Mouse (Mus musculus): ENCODE results near the gene Dnali1. TPM values are rescaled to one million over a fixed set of nuclear protein-coding genes. Genes with fewer than 3 reads are reported as not detected.
A peak's percentile ranks its signal among the peaks of the same experiment; 100 is the strongest.

Dnali1 gene
- total and polyA plus RNA-seq, 3 experiments = 1.4 TPM; not detected in 2

DNA sequence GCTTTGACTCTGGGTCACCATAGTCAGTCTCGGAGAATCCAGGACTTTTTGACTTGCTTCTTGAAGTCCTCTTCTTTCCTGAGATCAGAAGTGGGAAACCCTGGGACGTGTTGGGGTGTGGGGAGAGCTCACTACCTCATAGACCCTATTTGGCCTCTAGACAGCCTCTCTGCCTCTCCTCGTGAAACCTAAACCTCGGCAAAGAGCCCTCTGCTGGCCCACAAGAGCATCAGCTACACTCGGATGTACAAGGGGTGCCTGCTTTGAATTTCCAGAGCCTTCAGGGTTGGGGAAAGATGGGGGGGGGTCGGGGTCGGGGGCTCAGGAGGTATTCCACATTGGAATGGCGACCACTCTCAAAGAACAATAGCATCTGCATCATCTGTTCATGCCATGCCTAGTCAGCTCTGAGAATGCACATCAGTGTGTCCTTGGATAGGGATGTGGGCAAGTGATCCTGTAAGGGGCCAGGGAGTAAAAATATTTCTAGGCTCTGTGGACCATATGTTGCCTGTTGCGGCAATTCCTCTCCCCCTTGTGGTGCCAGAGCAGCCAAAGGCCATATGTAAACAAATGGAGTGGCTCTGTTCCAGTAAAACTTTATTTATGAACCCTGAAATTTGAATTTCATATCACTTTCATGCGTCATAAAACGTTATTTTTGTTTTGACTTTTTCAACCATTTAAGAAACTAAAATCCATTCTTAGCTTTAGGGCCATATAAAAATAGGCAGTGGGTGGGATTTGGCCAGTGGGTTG is 44.5 kb downstream of the Dnali1 start:
- DNase-seq = no peak
- intact Hi-C loops (cut with DNase I) = no loop called here
- H3K9ac ChIP-seq (ENCODE audit: low read depth, low read length) = no peak overlapping the region
- H3K79me2 ChIP-seq (replicated peaks; ENCODE audit: control insufficient read depth, insufficient read depth, low read length) = no peaks in the 10 kb centered on the region
- H3K27ac ChIP-seq = no peak overlapping the region
- H3K4me1 ChIP-seq (ENCODE audit: control insufficient read depth, insufficient read depth, low read length) = no peaks in the 10 kb centered on the region
- TF ChIP-seq POLR2A (IDR thresholded peaks at IDR 0.05; ENCODE audit: insufficient read depth, low read depth, low read length) (no peak), CTCF (IDR thresholded peaks at IDR 0.05) (0 out of 2 replicates have a peak, but pooled peaks have one; percentile 7)
- H3K36me3 ChIP-seq (ENCODE audit: control insufficient read depth, insufficient read depth, low read length) = no peaks in the 10 kb centered on the region
- no peak overlapping the region for H3K4me3 ChIP-seq
- no peaks in the 10 kb centered on the region for H3K27me3 ChIP-seq (ENCODE audit: control insufficient read depth, insufficient read depth, low read length)
- 33% methylated on average over 11 of the region's 11 CpGs for WGBS

DNA sequence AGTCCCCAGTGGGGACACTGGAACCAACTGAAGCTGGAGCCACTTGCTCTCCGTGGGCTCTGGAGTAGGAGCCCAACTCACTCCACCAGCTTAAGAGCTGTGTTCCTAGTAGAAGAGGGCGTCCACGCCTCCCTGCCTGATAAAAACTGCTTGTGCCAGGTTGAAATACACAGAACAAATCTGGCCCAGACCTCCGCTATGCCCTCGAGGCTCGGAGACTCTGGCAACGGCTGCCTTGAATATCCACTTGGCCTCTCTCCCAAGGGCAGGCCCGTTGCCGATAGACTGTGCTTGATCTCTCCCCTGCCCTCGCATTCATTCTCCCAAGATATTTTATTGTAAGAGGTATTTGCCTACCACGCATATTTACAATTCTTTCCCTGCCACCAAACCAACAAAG is 48.1 kb downstream of the Dnali1 start:
- H3K4me1 ChIP-seq (ENCODE audit: control insufficient read depth, insufficient read depth, low read length) = no peaks in the 10 kb centered on the region
- H3K27ac ChIP-seq = no peak overlapping the region
- WGBS = 56% methylated on average over 11 of the region's 11 CpGs
- TF ChIP-seq POLR2A (IDR thresholded peaks at IDR 0.05; ENCODE audit: insufficient read depth, low read depth, low read length) (no peak), EP300 (IDR thresholded peaks at IDR 0.05; ENCODE audit: insufficient read depth, low read depth, low read length) (no peak), CTCF (IDR thresholded peaks at IDR 0.05) (no peak)
- no peaks in the 10 kb centered on the region for H3K36me3 ChIP-seq (ENCODE audit: control insufficient read depth, insufficient read depth, low read length)
- no peak overlapping the region for H3K9ac ChIP-seq (ENCODE audit: low read depth, low read length)
- DNase-seq = peak in 1 of 2 experiments; percentile 59
- no peaks in the 10 kb centered on the region for H3K27me3 ChIP-seq (ENCODE audit: control insufficient read depth, insufficient read depth, low read length)
- H3K79me2 ChIP-seq (replicated peaks; ENCODE audit: control insufficient read depth, insufficient read depth, low read length) = no peaks in the 10 kb centered on the region
- intact Hi-C loops (cut with DNase I) = no loop called here
- H3K4me3 ChIP-seq = no peak overlapping the region

DNA sequence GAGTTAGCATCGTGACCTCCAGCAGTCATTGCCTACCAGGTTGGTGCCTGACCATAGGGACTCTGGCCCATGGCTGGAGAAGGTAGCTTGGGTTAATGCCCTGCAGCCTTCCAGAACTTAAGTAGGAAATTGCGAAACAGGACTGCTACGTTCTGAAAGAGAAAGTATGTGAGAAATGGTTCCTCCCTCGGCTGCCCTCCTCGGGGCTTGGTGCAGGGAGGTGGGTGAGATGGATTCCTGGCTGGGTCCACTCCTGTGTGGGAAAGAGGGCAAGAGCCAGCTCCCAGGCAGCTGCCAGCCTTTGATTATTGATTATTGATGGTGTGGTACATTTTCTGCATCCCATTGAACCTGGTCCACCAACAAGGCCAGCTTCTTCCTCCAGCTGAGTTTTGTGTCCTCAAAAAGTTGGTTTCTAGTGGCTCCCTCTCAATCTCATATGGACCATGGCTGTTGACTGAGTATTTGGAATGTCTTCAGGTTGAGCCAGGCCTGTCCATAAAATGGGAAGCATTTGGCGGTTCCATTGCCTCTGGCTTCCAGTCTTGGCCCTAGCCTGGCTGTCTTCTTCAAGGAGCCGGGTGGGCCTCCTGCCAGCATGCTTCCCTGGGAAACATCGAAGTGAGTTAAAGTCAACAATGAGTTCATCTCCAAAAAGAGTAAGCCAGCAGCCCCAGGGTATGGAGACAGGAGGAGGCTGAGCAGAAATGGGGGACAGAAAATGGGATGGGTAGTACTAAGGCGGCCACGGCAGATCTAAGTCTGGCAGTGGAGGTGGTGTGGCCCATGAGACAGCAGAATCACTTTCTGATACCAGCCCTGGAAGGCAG is 49.5 kb downstream of the Dnali1 start, which contains the start of gene Gnl2:
Gene Gnl2 (plus strand): TSS at position 780 of the 830 bp plus-strand sequence.
- Histone ChIP-seq H3K4me3 (no peak within 1 kb of the TSS), H3K36me3 (ENCODE audit: control insufficient read depth, insufficient read depth, low read length) (no peaks in the 10 kb centered on the region), H3K79me2 (replicated peaks; ENCODE audit: control insufficient read depth, insufficient read depth, low read length) (no peaks in the 10 kb centered on the region), H3K27ac (no peak within 1 kb of the TSS), H3K27me3 (ENCODE audit: control insufficient read depth, insufficient read depth, low read length) (no peaks in the 10 kb centered on the region), H3K9ac (ENCODE audit: low read depth, low read length) (no peak within 1 kb of the TSS), H3K4me1 (ENCODE audit: control insufficient read depth, insufficient read depth, low read length) (no peaks in the 10 kb centered on the region)
- DNase-seq = peak; percentile 42 to 51
- intact Hi-C loops (cut with DNase I) = no loop called here
- TF ChIP-seq POLR2A (IDR thresholded peaks at IDR 0.05; ENCODE audit: insufficient read depth, low read depth, low read length) = no peak
- TF ChIP-seq EP300 (IDR thresholded peaks at IDR 0.05; ENCODE audit: insufficient read depth, low read depth, low read length) = no peak
- TF ChIP-seq CTCF (IDR thresholded peaks at IDR 0.05) = no peak
- 63% methylated on average over 10 of the region's 10 CpGs for WGBS

DNA sequence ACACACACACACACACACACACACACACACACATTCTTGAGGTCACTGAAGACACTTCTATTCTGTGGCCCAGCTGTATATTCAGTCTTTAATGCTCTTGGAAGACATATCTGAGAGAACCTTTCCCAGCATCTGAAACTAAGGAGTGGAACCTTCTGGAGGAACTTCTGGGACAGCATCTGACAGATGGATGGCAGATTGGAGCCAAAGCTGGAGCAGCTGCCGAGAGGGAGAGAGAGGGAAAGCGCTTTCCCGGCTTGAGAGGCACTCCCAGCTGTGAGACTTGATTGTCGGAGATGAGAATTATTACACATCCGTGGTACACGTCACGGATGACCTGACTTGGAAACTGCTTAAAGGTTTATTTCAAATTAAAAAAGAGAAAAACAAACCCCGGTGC is 56.8 kb downstream of the Dnali1 start:
- intact Hi-C loops (cut with DNase I) = no loop called here
- no peaks in the 10 kb centered on the region; the same call in 1 of the 2 replicates for H3K27me3 ChIP-seq (ENCODE audit: control insufficient read depth, insufficient read depth, low read length)
- 62% methylated on average over 8 of the region's 8 CpGs for WGBS
- H3K79me2 ChIP-seq (replicated peaks; ENCODE audit: control insufficient read depth, insufficient read depth, low read length) = no peaks in the 10 kb centered on the region
- no peak overlapping the region for H3K9ac ChIP-seq (ENCODE audit: low read depth, low read length)
- no peaks in the 10 kb centered on the region for H3K36me3 ChIP-seq (ENCODE audit: control insufficient read depth, insufficient read depth, low read length)
- TF ChIP-seq EP300 (IDR thresholded peaks at IDR 0.05; ENCODE audit: insufficient read depth, low read depth, low read length) (no peak), CTCF (IDR thresholded peaks at IDR 0.05) (no peak), POLR2A (IDR thresholded peaks at IDR 0.05; ENCODE audit: insufficient read depth, low read depth, low read length) (no peak)
- no peak for DNase-seq
- H3K4me1 ChIP-seq (ENCODE audit: control insufficient read depth, insufficient read depth, low read length) = no peaks in the 10 kb centered on the region
- H3K27ac ChIP-seq = no peak overlapping the region
- H3K4me3 ChIP-seq = no peak overlapping the region

DNA sequence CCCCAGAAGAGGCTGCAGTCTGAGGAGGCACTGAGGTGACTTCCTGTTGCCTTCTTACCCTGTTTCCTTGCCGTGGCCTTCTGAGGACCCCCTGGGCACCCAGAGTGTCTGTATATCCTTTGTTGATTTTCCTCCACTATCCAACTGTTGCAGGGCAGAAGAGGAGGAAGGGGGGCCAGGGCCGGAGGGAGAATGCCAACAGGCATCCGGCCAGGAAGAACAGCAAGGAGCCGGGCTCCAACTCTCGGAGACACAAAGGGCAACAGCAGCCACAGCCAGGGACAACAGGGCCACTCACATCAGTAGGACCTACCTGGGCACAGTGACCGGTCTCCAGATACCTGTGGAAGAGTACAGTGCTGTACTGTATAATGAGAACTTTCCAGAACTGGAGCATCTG is 57.3 kb downstream of the Dnali1 start:
- 33% methylated on average over 6 of the region's 6 CpGs for WGBS
- no peaks in the 10 kb centered on the region; the same call in 1 of the 2 replicates for H3K27me3 ChIP-seq (ENCODE audit: control insufficient read depth, insufficient read depth, low read length)
- DNase-seq = no peak
- no peaks in the 10 kb centered on the region for H3K79me2 ChIP-seq (replicated peaks; ENCODE audit: control insufficient read depth, insufficient read depth, low read length)
- H3K36me3 ChIP-seq (ENCODE audit: control insufficient read depth, insufficient read depth, low read length) = no peaks in the 10 kb centered on the region
- H3K4me1 ChIP-seq (ENCODE audit: control insufficient read depth, insufficient read depth, low read length) = no peaks in the 10 kb centered on the region
- intact Hi-C loops (cut with DNase I) = no loop called here
- H3K4me3 ChIP-seq = no peak overlapping the region
- TF ChIP-seq POLR2A (IDR thresholded peaks at IDR 0.05; ENCODE audit: insufficient read depth, low read depth, low read length) (no peak), CTCF (IDR thresholded peaks at IDR 0.05) (no peak), EP300 (IDR thresholded peaks at IDR 0.05; ENCODE audit: insufficient read depth, low read depth, low read length) (no peak)
- no peak overlapping the region for H3K9ac ChIP-seq (ENCODE audit: low read depth, low read length)
- H3K27ac ChIP-seq = no peak overlapping the region

DNA sequence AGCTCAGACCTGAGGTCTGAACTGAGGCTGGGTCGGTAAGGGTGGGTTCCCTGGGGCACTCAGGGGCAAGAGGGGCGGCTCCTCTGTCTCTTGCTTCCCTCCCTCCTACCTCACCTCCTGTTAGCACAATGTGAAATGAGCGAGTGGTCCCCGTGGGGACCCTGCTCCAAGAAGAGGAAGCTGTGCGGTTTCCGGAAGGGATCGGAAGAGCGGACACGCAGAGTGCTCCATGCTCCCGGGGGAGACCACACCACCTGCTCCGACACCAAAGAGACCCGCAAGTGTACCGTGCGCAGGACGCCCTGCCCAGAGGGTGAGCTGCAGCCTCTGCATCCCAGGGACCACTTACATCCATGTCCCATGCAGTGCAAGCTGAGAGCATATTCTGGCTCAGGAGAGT is 58.0 kb downstream of the Dnali1 start:
- H3K36me3 ChIP-seq (ENCODE audit: control insufficient read depth, insufficient read depth, low read length) = no peaks in the 10 kb centered on the region
- DNase-seq = no peak
- TF ChIP-seq POLR2A (IDR thresholded peaks at IDR 0.05; ENCODE audit: insufficient read depth, low read depth, low read length) (no peak), EP300 (IDR thresholded peaks at IDR 0.05; ENCODE audit: insufficient read depth, low read depth, low read length) (no peak), CTCF (IDR thresholded peaks at IDR 0.05) (no peak)
- H3K27me3 ChIP-seq (ENCODE audit: control insufficient read depth, insufficient read depth, low read length) = no peaks in the 10 kb centered on the region; the same call in 1 of the 2 replicates
- no peak overlapping the region for H3K4me3 ChIP-seq
- WGBS = 33% methylated on average over 15 of the region's 15 CpGs
- no peak overlapping the region for H3K9ac ChIP-seq (ENCODE audit: low read depth, low read length)
- intact Hi-C loops (cut with DNase I) = no loop called here
- H3K79me2 ChIP-seq (replicated peaks; ENCODE audit: control insufficient read depth, insufficient read depth, low read length) = no peaks in the 10 kb centered on the region
- no peak overlapping the region for H3K27ac ChIP-seq
- no peaks in the 10 kb centered on the region for H3K4me1 ChIP-seq (ENCODE audit: control insufficient read depth, insufficient read depth, low read length)

Other genes starting within 250 kb of the Dnali1 start
- 10 to 100 TPM; 21.6 to 22.6 TPM for gene Yrdc, start 215.0 kb downstream of the Dnali1 start, total RNA-seq (2021)
- 18.4 and 38.6 TPM in 2 replicates for gene Yrdc, start 215.0 kb downstream of the Dnali1 start, polyA plus RNA-seq (2012; rRNA removed)
- 10 to 100 TPM; 18.6 to 20.4 TPM for gene 1110065P20Rik, start 214.5 kb downstream of the Dnali1 start, total RNA-seq (2021)
- 26.3 and 28.0 TPM in 2 replicates for gene 1110065P20Rik, start 214.5 kb downstream of the Dnali1 start, polyA plus RNA-seq (2012; rRNA removed)
- under 1 TPM; 0.23 to 0.34 TPM for gene Maneal, start 203.5 kb downstream of the Dnali1 start, total RNA-seq (2021)
- 0.41 and 0.88 TPM in 2 replicates for gene Maneal, start 203.5 kb downstream of the Dnali1 start, polyA plus RNA-seq (2012; rRNA removed)
- not detected for gene Epha10, start 184.8 kb downstream of the Dnali1 start, total RNA-seq (2021)
- 0.02 TPM in 1 of 2 replicates, not detected in the other for gene Epha10, start 184.8 kb downstream of the Dnali1 start, polyA plus RNA-seq (2012; rRNA removed)
- 1 to 10 TPM; 6.1 to 8.4 TPM for gene 9930104L06Rik, start 128.7 kb downstream of the Dnali1 start, total RNA-seq (2021)
- gene 9930104L06Rik, start 128.7 kb downstream of the Dnali1 start, polyA plus RNA-seq (2012; rRNA removed) = 5.9 and 7.5 TPM in 2 replicates
- under 1 TPM; 0.52 to 0.59 TPM for gene Cdca8, start 126.4 kb downstream of the Dnali1 start, total RNA-seq (2021)
- gene Cdca8, start 126.4 kb downstream of the Dnali1 start, polyA plus RNA-seq (2012; rRNA removed) = 0.35 and 0.57 TPM in 2 replicates
- 1 to 10 TPM; 2.7 to 4.4 TPM for gene Rspo1, start 79.3 kb downstream of the Dnali1 start, total RNA-seq (2021)
- gene Rspo1, start 79.3 kb downstream of the Dnali1 start, polyA plus RNA-seq (2012; rRNA removed) = 3.9 and 4.0 TPM in 2 replicates
- 10 to 100 TPM; 27.7 to 28.7 TPM for gene Gnl2, start 49.1 kb downstream of the Dnali1 start, total RNA-seq (2021)
- gene Gnl2, start 49.1 kb downstream of the Dnali1 start, polyA plus RNA-seq (2012; rRNA removed) = 12.2 and 18.6 TPM in 2 replicates
- 1 to 10 TPM; 7.4 to 7.5 TPM for gene Snip1, start 969 bp upstream of the Dnali1 start, total RNA-seq (2021)
- 4.4 and 8.2 TPM in 2 replicates for gene Snip1, start 969 bp upstream of the Dnali1 start, polyA plus RNA-seq (2012; rRNA removed)
- 10 to 100 TPM; 21.2 to 21.6 TPM for gene Meaf6, start 19.4 kb upstream of the Dnali1 start, total RNA-seq (2021)
- 15.7 and 17.6 TPM in 2 replicates for gene Meaf6, start 19.4 kb upstream of the Dnali1 start, polyA plus RNA-seq (2012; rRNA removed)
- gene Zc3h12a, start 62.1 kb upstream of the Dnali1 start, total RNA-seq (2021) = 1 to 10 TPM; 3.0 to 4.8 TPM
- gene Zc3h12a, start 62.1 kb upstream of the Dnali1 start, polyA plus RNA-seq (2012; rRNA removed) = 5.0 TPM in 2 replicates

Data from heart, adult 2 months (tissue).